Mouse (Mus musculus) forebrain, embryonic 13.5 days (tissue): ENCODE data around the gene 0610010K14Rik. TPM values are rescaled to one million over a fixed set of nuclear protein-coding genes. Genes with fewer than 3 reads are reported as not detected.

Experiments used
- ATAC-seq: fragments of 200-750 bp; cut with Nextera tagmentation; 2 replicates; pipeline ENCODE4 v1.8.0; 2017
- H3K27ac ChIP-seq: fragments of 300-500 bp; sonication (generic); 2 replicates; pipeline ENCODE4 v1.5.1; 2015; ENCODE audit warnings: inconsistent platforms, mild to moderate bottlenecking, moderate library complexity
- H3K27me3 ChIP-seq: fragments of 300-500 bp; sonication (generic); 2 replicates; pipeline ENCODE4 v1.6.1; 2015; ENCODE audit warnings: mild to moderate bottlenecking, inconsistent platforms
- H3K36me3 ChIP-seq: fragments of 300-500 bp; sonication (generic); 2 replicates; pipeline ENCODE4 v1.6.1; 2015; ENCODE audit warnings: mild to moderate bottlenecking, inconsistent platforms; ENCODE audit not compliant: poor library complexity, severe bottlenecking
- H3K4me1 ChIP-seq: fragments of 300-500 bp; sonication (generic); 2 replicates; pipeline ENCODE4 v1.6.1; 2015; ENCODE audit warnings: inconsistent platforms
- H3K4me2 ChIP-seq: fragments of 300-500 bp; sonication (generic); 2 replicates; pipeline ENCODE4 v1.6.1; 2015; ENCODE audit warnings: inconsistent platforms, mild to moderate bottlenecking, moderate library complexity
- H3K4me3 ChIP-seq: fragments of 300-500 bp; sonication (generic); 2 replicates; pipeline ENCODE4 v1.5.1; 2015; ENCODE audit warnings: mild to moderate bottlenecking, inconsistent platforms
- H3K9ac ChIP-seq: fragments of 300-500 bp; sonication (generic); 2 replicates; pipeline ENCODE4 v1.6.1; 2015; ENCODE audit warnings: mild to moderate bottlenecking, inconsistent platforms
- H3K9me3 ChIP-seq: fragments of 300-500 bp; sonication (generic); replicated peaks from 2 replicates; pipeline ENCODE4 v1.6.1; 2016; ENCODE audit warnings: inconsistent platforms
- WGBS: fragments of 180-500 bp; shearing (Covaris S2); methylation state at CpG from one replicate; pipeline ENCODE4 v1.1.7; 2015; 5-methylcytosine and 5-hydroxymethylcytosine counted together
- microRNA counts: library from miRNA; unstranded; fragments of <30 nt; microRNA quantifications from one replicate; lab custom pipeline; 2016
- microRNA-seq: library from miRNA; unstranded; fragments of <30 nt; microRNA quantifications from one replicate; pipeline ENCODE4, GENCODE M21; 2016
- polyA plus RNA-seq: library from polyadenylated mRNA; unstranded; fragments of >200 nt; fragmentation: Nextera tagmentation; extraction: Ambion mirVana; gene quantifications from 2 replicates; pipeline ENCODE4 v1.2.1, GENCODE M21; 2015

Gene 0610010K14Rik
- polyA plus RNA-seq, 1 experiment from 2014 or later, result 229 TPM

DNA sequence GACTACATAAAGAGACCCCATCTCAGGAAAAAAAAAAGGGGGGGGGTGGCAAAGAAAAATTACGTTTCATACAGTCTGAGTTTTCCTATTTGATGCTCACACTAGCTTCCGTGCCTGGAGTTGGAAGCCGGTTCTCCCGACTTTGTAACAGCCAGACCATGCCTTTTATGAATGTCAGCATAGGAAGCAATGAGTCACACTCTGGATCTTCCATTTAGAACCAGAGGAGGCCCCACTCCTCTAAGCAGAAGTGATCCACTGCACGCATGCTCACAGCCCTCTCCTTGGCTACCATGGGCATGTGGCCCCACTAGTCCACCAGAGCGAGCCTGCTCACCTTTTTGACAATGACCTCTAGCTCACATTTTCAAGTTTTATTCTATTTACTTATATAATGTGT lies 46.5 kb downstream of the 0610010K14Rik start:
- WGBS, result 86% methylated on average over 6 of the region's 6 CpGs
- Histone ChIP-seq H3K9me3 (peaks cover 4% of the 10 kb centered on the region; the same call in 1 of the 2 replicates), H3K4me3 (no peak overlapping the region), H3K36me3 (no peaks in the 10 kb centered on the region), H3K9ac (no peak overlapping the region), H3K27ac (no peak overlapping the region), H3K4me1 (no peaks in the 10 kb centered on the region), H3K27me3 (no peaks in the 10 kb centered on the region), H3K4me2 (no peak overlapping the region)
- no peak for ATAC-seq

DNA sequence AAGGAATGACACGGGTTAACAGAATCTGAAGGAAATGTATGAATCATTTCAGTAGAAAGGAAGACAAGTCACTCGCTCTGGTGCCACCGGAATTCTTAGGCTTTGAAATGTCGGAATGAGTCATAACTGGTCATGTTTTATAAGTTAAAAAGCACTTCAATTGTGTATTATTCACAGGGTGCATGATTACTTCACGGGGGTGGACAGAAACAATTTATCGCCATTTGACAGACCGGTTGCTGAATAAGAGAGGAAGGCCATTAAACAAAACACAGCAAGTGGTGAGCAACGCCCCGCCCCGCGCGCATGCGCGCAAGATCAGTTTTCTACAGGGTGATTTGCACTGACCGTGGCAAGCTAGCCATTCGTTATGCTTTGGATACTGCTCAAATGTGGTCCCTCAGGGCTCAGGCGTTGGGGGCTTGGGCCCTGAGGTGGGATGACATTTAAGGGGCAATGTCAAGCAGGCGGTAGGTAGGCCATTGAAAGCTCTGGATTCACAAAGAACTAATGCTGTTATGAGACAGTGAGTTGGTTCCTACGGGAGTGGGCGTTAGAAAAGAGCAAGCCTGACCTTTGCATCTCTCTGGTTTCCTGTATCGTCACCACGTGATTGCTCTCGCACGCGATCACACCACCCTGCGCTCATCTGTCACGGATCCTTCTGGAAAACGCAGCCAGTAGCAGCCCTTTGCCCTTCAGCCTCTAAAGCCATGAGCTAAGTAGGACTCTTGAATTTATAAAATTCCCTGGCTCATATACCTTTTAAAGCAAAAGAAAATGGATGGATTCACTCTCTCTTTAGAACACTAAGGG lies 48.2 kb downstream of the 0610010K14Rik start:
- H3K36me3 ChIP-seq, result no peaks in the 10 kb centered on the region
- WGBS, result 88% methylated on average over 28 of the region's 28 CpGs
- H3K4me2 ChIP-seq, result no peak overlapping the region
- no peak overlapping the region for H3K9ac ChIP-seq
- H3K27me3 ChIP-seq, result no peaks in the 10 kb centered on the region
- no peak overlapping the region for H3K27ac ChIP-seq
- H3K4me3 ChIP-seq, result no peak overlapping the region
- no peak for ATAC-seq
- no peaks in the 10 kb centered on the region for H3K4me1 ChIP-seq
- no peaks in the 10 kb centered on the region for H3K9me3 ChIP-seq

MicroRNAs encoded within 50 kb of the gene (microRNA counts, 519-probe panel; counts per million panel counts)
- 177 counts per million, percentile 53 among the panel's probes with 10 or more counts for microRNA mmu-miR-195 (lab: Ali Mortazavi, UCI)
- microRNA mmu-miR-497 (lab: Ali Mortazavi, UCI), result 177 counts per million, percentile 53 among the panel's probes with 10 or more counts

Small RNA genes lying within 50 kb of the gene (microRNA-seq; reads per million reads assigned to microRNA genes)
- 366 reads per million, percentile 68 among the genes with 10 or more reads in this experiment for gene Mir195a
- not detected for gene Mir497
- gene Mir497b, result not detected

Other genes with a start within 250 kb of the 0610010K14Rik start
- 598 and 670 TPM in 2 replicates for gene Gabarap, start 246.8 kb downstream of the 0610010K14Rik start, polyA plus RNA-seq
- gene Phf23, start 242.1 kb downstream of the 0610010K14Rik start, polyA plus RNA-seq, result 78.5 and 79.9 TPM in 2 replicates
- 31.8 and 35.4 TPM in 2 replicates for gene Dvl2, start 237.3 kb downstream of the 0610010K14Rik start, polyA plus RNA-seq
- gene Acadvl, start 222.5 kb downstream of the 0610010K14Rik start, polyA plus RNA-seq, result 48.7 and 51.3 TPM in 2 replicates
- 26.2 and 31.1 TPM in 2 replicates for gene Dlg4, start 221.0 kb downstream of the 0610010K14Rik start, polyA plus RNA-seq
- gene Asgr1, start 183.8 kb downstream of the 0610010K14Rik start, polyA plus RNA-seq, result 0.37 and 0.59 TPM in 2 replicates
- gene Asgr2, start 145.3 kb downstream of the 0610010K14Rik start, polyA plus RNA-seq, result not detected in 2 replicates
- 0.32 TPM in 1 of 2 replicates, not detected in the other for gene Mgl2, start 107.6 kb downstream of the 0610010K14Rik start, polyA plus RNA-seq
- gene Clec10a, start 81.7 kb downstream of the 0610010K14Rik start, polyA plus RNA-seq, result 0.53 TPM in 1 of 2 replicates, not detected in the other
- gene Slc16a11, start 25.2 kb downstream of the 0610010K14Rik start, polyA plus RNA-seq, result 1.8 and 2.2 TPM in 2 replicates
- 13.4 and 14.8 TPM in 2 replicates for gene Slc16a13, start 16.9 kb downstream of the 0610010K14Rik start, polyA plus RNA-seq
- 4.3 and 4.7 TPM in 2 replicates for gene Bcl6b, start 8.1 kb downstream of the 0610010K14Rik start, polyA plus RNA-seq
- gene Gm21988, start 1.9 kb upstream of the 0610010K14Rik start, polyA plus RNA-seq, result 10.7 and 12.1 TPM in 2 replicates
- gene Rnasek, start 1.9 kb upstream of the 0610010K14Rik start, polyA plus RNA-seq, result 227 and 236 TPM in 2 replicates
- 0.74 and 1.0 TPM in 2 replicates for gene Alox12, start 17.4 kb upstream of the 0610010K14Rik start, polyA plus RNA-seq
- not detected in 2 replicates for gene Alox12e, start 84.7 kb upstream of the 0610010K14Rik start, polyA plus RNA-seq
- gene Alox15, start 114.1 kb upstream of the 0610010K14Rik start, polyA plus RNA-seq, result 0.15 TPM in 1 of 2 replicates, not detected in the other
- 32.0 and 36.3 TPM in 2 replicates for gene Pelp1, start 172.1 kb upstream of the 0610010K14Rik start, polyA plus RNA-seq
- gene Arrb2, start 194.7 kb upstream of the 0610010K14Rik start, polyA plus RNA-seq, result 33.0 and 33.2 TPM in 2 replicates
- gene Med11, start 214.0 kb upstream of the 0610010K14Rik start, polyA plus RNA-seq, result 36.6 and 40.8 TPM in 2 replicates
- 0.37 and 0.58 TPM in 2 replicates for gene Zmynd15, start 221.5 kb upstream of the 0610010K14Rik start, polyA plus RNA-seq
- gene Cxcl16, start 222.1 kb upstream of the 0610010K14Rik start, polyA plus RNA-seq, result 0.71 and 0.83 TPM in 2 replicates